Mouse (Mus musculus): Measurements from ENCODE around the gene Clpp.

DNA sequence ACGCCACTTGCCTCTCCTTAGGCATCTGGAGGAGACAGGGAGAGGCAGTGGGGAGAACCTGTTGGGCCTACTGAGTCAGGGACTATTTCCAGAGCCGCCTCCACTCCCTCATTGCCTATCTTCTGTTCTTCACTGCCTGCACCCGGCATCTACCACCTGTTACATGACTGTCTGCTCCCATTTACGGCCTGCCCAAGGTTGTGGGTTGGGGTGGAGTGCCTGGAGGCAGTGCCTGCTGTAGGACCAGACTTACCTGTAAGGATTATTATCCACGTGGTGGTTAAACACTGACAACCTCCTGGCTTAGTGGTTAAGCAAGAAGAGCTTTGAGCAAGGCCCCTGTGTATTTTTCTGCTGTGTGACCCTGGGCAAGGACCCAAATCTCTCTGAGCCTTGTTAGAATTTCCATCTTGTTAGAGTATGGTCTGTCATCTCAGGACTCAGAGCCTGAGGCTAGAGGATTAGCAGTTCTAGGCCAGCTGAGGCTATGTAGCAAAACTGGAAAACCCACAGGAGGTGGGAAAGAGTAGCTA lies 15.3 kb upstream of the Clpp start:
- TF ChIP-seq CTCF (IDR thresholded peaks at IDR 0.05; ENCODE audit: extremely low read depth, insufficient read depth, low read length): no peak
- no peak for TF ChIP-seq POLR2A (IDR thresholded peaks at IDR 0.05; ENCODE audit: extremely low read depth, insufficient read depth, low read length)
